Mouse (Mus musculus) brain, adult 2 months (tissue): ENCODE measurements around the gene Ahdc1.

ENCODE experiments used
- DNase-seq: peaks from one replicate; pipeline ENCODE4 v3.0.0; 2011; ENCODE audit warnings: low read depth, low spot score

Ahdc1 gene

DNA sequence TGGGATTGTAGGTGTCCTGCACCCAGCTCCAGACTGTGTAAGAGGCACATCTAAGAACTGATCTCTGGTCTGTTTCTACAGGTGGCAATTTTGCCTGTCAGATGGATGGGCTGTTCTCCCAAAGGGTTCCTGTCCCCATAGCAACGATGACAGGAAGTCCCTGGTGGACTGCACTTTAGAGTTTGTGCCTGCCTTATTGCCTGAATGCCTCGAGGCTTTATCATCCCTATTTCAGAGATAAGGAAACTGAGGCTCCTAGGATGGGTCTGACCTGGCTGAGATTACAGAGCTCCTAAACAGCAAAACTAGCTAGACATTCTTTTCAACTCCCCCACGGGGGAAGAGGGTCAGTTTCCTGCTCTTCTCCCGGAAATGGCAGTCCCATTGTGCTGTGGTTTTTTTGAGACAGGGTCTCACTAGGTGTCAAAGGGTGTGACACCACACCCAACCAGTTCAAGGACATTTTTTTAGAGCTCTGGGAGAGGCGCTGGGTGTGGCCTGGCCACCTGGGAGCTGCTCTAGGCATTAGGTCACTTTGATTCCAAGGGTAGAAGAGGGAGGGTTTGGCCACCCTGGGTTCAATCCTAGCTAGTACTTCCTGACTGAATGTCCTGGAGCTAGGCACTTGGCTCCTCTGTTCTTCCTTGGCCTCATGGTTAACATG is 111.0 kb downstream of the Ahdc1 start:
- DNase-seq = no peak

- no peak for DNase-seq
Observed at GRCm38 (mm10) chr4:133127079-133127478, 116.0 kb downstream of the Ahdc1 start.
